Mouse (Mus musculus) heart, postnatal 4 days (tissue): ENCODE data around the gene Serinc2. TPM values are rescaled to one million over a fixed set of nuclear protein-coding genes. Genes with fewer than 3 reads are reported as not detected.

Experiments
- DNase-seq: peaks from one replicate; pipeline ENCODE4 v3.0.0; 2021
- total RNA-seq, 2 experiments: library from RNA; stranded (reverse); gene quantifications; 2 replicates each; pipeline ENCODE4 v1.2.3; 2021

Gene Serinc2
- total RNA-seq = 1 to 10 TPM; 2.7 to 3.8 TPM

- DNase-seq = no peak
Measured at GRCm38 (mm10) chr4:130279105-130279504, at the start of gene Serinc2. Serinc2 (minus strand) TSS chr4:130279205.

DNA sequence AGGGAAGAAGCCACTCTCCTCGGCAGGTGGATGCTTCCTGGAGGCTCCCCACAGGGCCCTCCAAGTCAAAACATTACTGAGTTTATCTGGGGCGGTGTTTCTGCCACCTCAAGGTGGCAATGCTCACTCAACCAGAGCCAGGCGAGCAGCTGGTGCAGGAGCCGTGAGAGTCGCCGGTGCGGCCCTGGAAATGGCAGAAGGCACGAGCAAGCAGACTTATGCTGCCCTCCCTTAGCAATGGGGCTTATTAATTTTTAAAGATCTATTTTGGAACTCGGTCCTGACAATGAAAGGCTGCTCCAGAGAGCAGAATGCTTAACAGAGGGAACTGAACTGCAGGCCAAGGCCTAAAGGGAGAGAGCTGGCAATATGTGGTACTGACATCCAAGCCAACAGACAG lies 48.4 kb upstream of the Serinc2 start:
- no peak for DNase-seq

DNA sequence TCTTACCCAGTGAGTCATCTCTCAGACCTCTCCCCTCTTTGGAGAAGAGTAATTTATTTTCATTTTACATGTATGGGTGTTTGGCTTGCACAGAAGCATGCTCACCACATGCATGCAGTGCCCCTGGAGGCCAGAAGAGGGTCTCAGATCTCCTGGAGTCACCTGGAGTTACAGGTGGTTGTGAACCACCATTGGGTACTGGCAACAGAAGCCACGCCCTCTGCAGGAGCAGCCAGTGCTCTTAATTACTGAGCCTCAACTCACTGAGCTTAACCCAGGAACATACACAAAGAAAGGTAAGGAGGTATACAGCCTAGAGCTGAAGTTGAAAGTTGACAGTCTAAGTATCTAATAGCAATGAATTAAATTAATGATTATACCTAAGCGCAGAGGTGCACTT lies 46.4 kb upstream of the Serinc2 start:
- no peak for DNase-seq

GRCm38 (mm10) chr4:130323607-130324006 lies 44.6 kb upstream of the Serinc2 start:
- peak; percentile 82 for DNase-seq

GRCm38 (mm10) chr4:130323165-130323564 lies 44.2 kb upstream of the Serinc2 start:
- no peak for DNase-seq

- no peak for DNase-seq
Measured at GRCm38 (mm10) chr4:130322567-130322966, 43.6 kb upstream of the Serinc2 start.

DNA sequence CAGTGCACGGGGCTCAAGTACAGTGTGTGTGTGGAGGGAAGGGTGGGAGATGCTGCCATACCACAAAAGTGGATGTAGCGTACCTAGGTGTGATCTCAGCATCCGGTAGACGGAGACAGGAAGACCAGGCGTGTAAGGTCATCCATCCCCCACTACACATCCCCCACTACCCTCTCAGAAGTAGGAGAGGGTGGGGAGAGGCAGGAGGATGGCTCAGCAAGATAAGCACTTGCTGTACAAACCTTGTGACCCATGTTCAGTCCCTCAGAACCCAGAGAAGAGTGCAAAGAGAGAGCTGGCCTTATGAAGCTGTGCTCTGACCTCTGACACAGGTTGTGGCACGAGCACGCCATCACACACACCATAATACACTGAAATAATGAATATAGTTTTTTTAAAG lies 42.6 kb upstream of the Serinc2 start:
- no peak for DNase-seq

- no peak for DNase-seq
Measured at GRCm38 (mm10) chr4:130319564-130319963, 40.6 kb upstream of the Serinc2 start.

DNA sequence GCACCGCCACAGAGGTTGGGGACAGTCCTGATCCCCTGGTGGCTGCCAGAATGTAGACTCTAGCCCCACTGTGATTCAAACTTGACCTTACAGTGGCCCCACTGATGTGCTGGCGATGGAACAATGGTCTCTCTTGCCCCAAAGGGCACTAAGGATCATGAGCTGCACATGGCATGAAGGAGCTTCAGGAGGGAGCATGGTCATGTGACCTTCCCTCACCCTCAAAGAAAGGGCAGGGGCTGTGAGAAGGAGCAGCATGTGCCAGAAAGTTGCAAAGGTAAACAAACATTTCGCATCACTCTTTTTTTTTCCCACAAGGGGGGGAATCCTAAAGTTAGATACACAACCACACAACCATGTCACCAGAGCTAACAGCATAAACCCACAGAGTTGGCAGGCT lies 39.1 kb upstream of the Serinc2 start:
- no peak for DNase-seq

GRCm38 (mm10) chr4:130316691-130317090 lies 37.7 kb upstream of the Serinc2 start:
- DNase-seq = peak; percentile 51

GRCm38 (mm10) chr4:130315771-130316527 lies 36.9 kb upstream of the Serinc2 start:
- peak; percentile 81 for DNase-seq

- no peak for DNase-seq
Measured at GRCm38 (mm10) chr4:130313552-130313951, 34.5 kb upstream of the Serinc2 start.

GRCm38 (mm10) chr4:130312526-130312925 lies 33.5 kb upstream of the Serinc2 start:
- DNase-seq = peak; percentile 66

DNA sequence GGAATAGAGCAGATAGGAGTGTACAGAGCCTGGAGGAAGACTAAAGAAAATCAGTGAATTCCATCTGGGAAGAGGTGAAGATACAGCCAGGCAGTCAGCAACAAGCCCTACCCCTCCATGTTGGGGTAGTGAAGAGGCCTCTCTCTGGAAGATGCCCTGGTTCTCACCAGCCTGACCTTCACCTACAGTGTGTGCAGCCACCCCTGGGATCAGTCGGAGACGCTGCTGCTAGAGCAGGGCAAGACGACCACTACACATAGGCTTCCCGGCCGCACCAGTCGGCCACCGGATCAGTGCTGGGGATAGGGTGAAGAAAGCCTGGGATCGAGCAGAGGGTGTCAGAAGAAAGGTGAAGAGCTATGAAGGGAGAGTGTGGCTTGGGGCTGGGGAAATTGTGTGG lies 30.2 kb upstream of the Serinc2 start:
- DNase-seq = no peak

DNA sequence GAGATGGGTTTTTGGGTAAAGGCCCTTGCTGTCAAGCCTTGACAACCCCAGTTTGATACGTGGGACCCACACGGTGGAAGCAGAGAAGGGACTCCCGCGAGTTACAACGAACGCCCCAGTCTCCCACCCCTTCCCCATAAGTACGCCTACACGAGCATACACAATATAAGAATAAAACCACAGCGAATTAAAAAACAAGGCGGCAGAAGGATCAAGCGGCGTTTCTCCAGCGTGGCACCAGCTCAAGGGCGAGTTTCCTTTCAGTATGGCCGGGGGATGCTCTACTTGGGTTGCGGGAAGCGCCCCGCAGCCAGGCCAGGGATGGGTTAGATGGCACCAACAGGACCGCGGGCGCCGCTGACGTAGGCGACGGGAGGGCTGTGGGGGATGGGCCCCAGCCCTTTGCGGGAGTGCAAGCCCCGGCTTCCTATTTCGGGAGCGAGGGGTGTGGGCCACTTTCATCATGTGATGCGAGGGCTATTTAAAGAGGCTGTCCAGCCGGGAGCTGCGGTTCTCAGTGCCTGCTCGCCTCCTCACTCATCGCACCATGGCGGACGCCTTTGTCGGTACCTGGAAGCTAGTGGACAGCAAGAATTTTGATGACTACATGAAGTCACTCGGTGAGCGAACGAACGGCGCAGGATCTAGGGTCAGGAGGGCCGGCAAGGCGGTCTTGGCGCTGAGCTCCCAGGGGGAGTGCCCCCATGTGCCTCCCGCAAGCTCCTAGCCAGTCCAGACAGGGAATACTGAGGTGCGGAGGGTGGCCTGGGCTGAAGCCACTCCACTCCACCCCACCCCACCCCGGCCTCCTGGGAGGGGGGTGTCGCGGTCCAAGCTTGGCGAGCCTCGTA lies 29.5 kb upstream of the Serinc2 start, which contains the start of the genes Fabp3 and Gm10570:
Fabp3 (plus strand) TSS at position 365 of the 851 bp plus-strand sequence.
Gm10570 (minus strand) TSS at position 444 of the 851 bp plus-strand sequence.
- DNase-seq = peak; percentile 87

- peak; percentile 83 for DNase-seq
Measured at GRCm38 (mm10) chr4:130307851-130308230, 28.8 kb upstream of the Serinc2 start.

- DNase-seq = peak; percentile 79
Measured at GRCm38 (mm10) chr4:130306796-130307630, 28.0 kb upstream of the Serinc2 start.

- no peak for DNase-seq
Measured at GRCm38 (mm10) chr4:130304746-130305145, 25.7 kb upstream of the Serinc2 start.

DNA sequence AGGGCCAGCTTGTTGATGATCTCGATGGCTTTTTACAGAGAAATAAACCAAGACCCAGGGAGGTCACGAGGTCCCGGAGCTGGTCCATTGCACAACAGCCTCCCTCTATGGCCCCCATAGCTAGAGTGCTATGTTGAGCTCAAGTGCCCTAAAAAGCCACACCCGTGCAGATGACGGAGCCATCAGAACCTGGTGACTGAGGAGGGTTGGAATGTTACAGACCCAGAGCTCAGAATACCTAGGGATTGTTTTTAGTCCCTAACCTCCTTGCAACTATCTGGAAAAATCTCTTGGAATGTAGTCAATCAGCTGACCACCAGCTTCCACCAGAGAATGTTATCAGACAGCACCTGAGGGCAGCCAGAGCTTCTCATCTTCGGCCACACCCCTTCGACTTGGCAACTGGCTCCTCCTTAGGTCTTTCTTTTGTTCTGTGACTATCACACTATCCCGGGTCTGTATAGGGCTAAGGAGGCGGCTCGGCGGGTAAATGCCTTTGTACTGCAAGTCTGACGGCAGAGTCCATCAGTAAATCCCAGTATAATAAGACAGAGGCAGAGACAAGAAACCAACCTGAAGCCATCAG lies 23.4 kb upstream of the Serinc2 start:
- DNase-seq = no peak

DNA sequence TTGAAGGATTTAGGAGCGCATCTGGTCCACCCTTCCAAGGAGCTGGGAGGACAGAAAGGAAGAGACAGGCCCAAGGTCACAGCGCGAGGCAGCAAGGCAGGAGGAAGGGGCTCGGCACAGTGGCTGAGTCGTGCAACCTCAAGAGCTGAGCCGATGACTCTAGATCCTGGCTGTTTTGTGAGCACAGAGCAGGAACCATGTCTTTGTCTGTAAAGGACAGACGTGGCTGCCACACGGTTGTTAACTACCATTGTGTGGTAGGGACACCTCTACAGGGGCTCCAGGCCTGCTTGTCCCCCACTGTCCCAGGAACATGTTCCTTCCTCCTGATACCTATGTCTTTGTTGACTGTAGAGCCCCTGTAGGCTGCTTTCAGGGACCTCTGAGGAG lies 20.6 kb upstream of the Serinc2 start:
- DNase-seq = no peak

GRCm38 (mm10) chr4:130298877-130299628 lies 20.0 kb upstream of the Serinc2 start:
- DNase-seq = peak; percentile 83
